Comparison of ENCODE assay signal across 13 mouse cellular contexts in genomic region chr11:95516491-95516911, GRCm38 (mm10). TPM values are rescaled to one million over a fixed set of nuclear protein-coding genes. Genes with fewer than 3 reads are reported as not detected.
DNase-seq lines count a peak whose midpoint lies in the region; ATAC-seq and TF ChIP-seq lines count a peak whose summit lies in the region.
"Had no signal": no experiment of that assay in that cellular context is flagged by ENCODE, and none has a peak within 500 bp of the region (broad histone marks: within the 10 kb centered on the region; RNA-seq: fewer than 3 reads in every experiment).

No protein-coding gene starts in this region.

- H3K4me3 ChIP-seq in kidney, postnatal 0 days (replicated peaks; ENCODE audit: low read depth, low read length): no peak overlapping the region
- H3K4me3 ChIP-seq in kidney, embryonic 15.5 days (replicated peaks): no peak overlapping the region
- H3K4me3 ChIP-seq in embryonic facial prominence, embryonic 12.5 days: no peak overlapping the region
- H3K4me3 ChIP-seq in limb, embryonic 14.5 days (replicated peaks; ENCODE audit: low read length): no peak overlapping the region
- no peak overlapping the region for H3K4me3 ChIP-seq in intestine, embryonic 16.5 days (ENCODE audit: low read length)
- H3K4me3 ChIP-seq: stomach, embryonic 15.5 days had no signal

- H3K4me1 ChIP-seq in kidney, postnatal 0 days (replicated peaks; ENCODE audit: insufficient read depth, low read length): peaks cover 4% of the 10 kb centered on the region; the same call in 1 of the 2 replicates
- H3K4me1 ChIP-seq in kidney, embryonic 15.5 days: peaks cover 65% of the 10 kb centered on the region
- peaks cover 43% of the 10 kb centered on the region for H3K4me1 ChIP-seq in embryonic facial prominence, embryonic 12.5 days
- H3K4me1 ChIP-seq in limb, embryonic 14.5 days (ENCODE audit: control insufficient read depth, insufficient read depth, low read length): peaks cover 19% of the 10 kb centered on the region
- H3K4me1 ChIP-seq in intestine, embryonic 16.5 days (ENCODE audit: control insufficient read depth, insufficient read depth, low read length): peaks cover 36% of the 10 kb centered on the region

- no peaks in the 10 kb centered on the region for H3K36me3 ChIP-seq in kidney, postnatal 0 days (ENCODE audit: insufficient read depth, low read length)
- H3K36me3 ChIP-seq in kidney, embryonic 15.5 days: no peaks in the 10 kb centered on the region
- no peaks in the 10 kb centered on the region for H3K36me3 ChIP-seq in embryonic facial prominence, embryonic 12.5 days
- no peaks in the 10 kb centered on the region for H3K36me3 ChIP-seq in limb, embryonic 14.5 days (ENCODE audit: control insufficient read depth, insufficient read depth, low read length)
- H3K36me3 ChIP-seq in intestine, embryonic 16.5 days (ENCODE audit: control insufficient read depth, insufficient read depth, low read length): no peaks in the 10 kb centered on the region
- H3K36me3 ChIP-seq: stomach, embryonic 15.5 days had no signal

- no peak for TF ChIP-seq POLR2A in limb, embryonic 14.5 days (IDR thresholded peaks at IDR 0.05; ENCODE audit: borderline replicate concordance, extremely low read depth, insufficient read depth, insufficient read length)

- H3K4me2 ChIP-seq in kidney, postnatal 0 days (ENCODE audit: low read length): no peak overlapping the region
- H3K4me2 ChIP-seq in kidney, embryonic 15.5 days: no peak overlapping the region
- H3K4me2 ChIP-seq in embryonic facial prominence, embryonic 12.5 days (replicated peaks): 0 out of 2 replicates have a peak overlapping the region, but pooled peaks have one; percentile 5
- H3K4me2 ChIP-seq in limb, embryonic 14.5 days (replicated peaks; ENCODE audit: low read depth, low read length, severe bottlenecking): 0 out of 2 replicates have a peak overlapping the region, but pooled peaks have one; percentile 7
- H3K4me2 ChIP-seq in intestine, embryonic 16.5 days (ENCODE audit: low read depth, low read length): no peak overlapping the region
- H3K4me2 ChIP-seq: stomach, embryonic 15.5 days had no signal

- no peak overlapping the region for H3K27ac ChIP-seq in kidney, postnatal 0 days
- H3K27ac ChIP-seq in kidney, embryonic 15.5 days: no peak overlapping the region
- H3K27ac ChIP-seq in embryonic facial prominence, embryonic 12.5 days: 0 out of 2 replicates have a peak overlapping the region, but pooled peaks have one; percentile 26
- no peak overlapping the region for H3K27ac ChIP-seq in limb, embryonic 14.5 days (replicated peaks; ENCODE audit: low read depth, low read length)
- H3K27ac ChIP-seq in intestine, embryonic 16.5 days (ENCODE audit: low read length): no peak overlapping the region
- H3K27ac ChIP-seq: stomach, embryonic 15.5 days had no signal

- 7% methylated on average over 5 of the region's 5 CpGs for WGBS in kidney, postnatal 0 days
- WGBS in kidney, embryonic 15.5 days: 2% methylated on average over 5 of the region's 5 CpGs
- 2% methylated on average over 5 of the region's 5 CpGs for WGBS in embryonic facial prominence, embryonic 12.5 days
- WGBS in limb, embryonic 14.5 days: 5% methylated on average over 5 of the region's 5 CpGs
- WGBS in intestine, embryonic 16.5 days: 12% methylated on average over 5 of the region's 5 CpGs

- H3K27me3 ChIP-seq in kidney, postnatal 0 days (ENCODE audit: insufficient read depth, low read length): peaks cover 28% of the 10 kb centered on the region; the same call in 1 of the 2 replicates
- H3K27me3 ChIP-seq in kidney, embryonic 15.5 days: peaks cover 68% of the 10 kb centered on the region
- H3K27me3 ChIP-seq in embryonic facial prominence, embryonic 12.5 days: peaks cover 36% of the 10 kb centered on the region
- peaks cover 22% of the 10 kb centered on the region for H3K27me3 ChIP-seq in limb, embryonic 14.5 days (ENCODE audit: control insufficient read depth, insufficient read depth, low read length)
- H3K27me3 ChIP-seq in intestine, embryonic 16.5 days (replicated peaks; ENCODE audit: control insufficient read depth, insufficient read depth, low read length): peaks cover 41% of the 10 kb centered on the region

- H3K9ac ChIP-seq in kidney, postnatal 0 days (ENCODE audit: low read depth, low read length): no peak overlapping the region
- no peak overlapping the region for H3K9ac ChIP-seq in kidney, embryonic 15.5 days
- no peak overlapping the region for H3K9ac ChIP-seq in embryonic facial prominence, embryonic 12.5 days
- no peak overlapping the region for H3K9ac ChIP-seq in limb, embryonic 14.5 days (ENCODE audit: low read depth, low read length, severe bottlenecking)
- H3K9ac ChIP-seq in intestine, embryonic 16.5 days (ENCODE audit: low read depth, low read length): no peak overlapping the region
- H3K9ac ChIP-seq: stomach, embryonic 15.5 days had no signal

- ATAC-seq in kidney, postnatal 0 days (replicated peaks; ENCODE audit: low FRiP score, low read depth): no peak
- no peak for ATAC-seq in kidney, embryonic 15.5 days (replicated peaks; ENCODE audit: low FRiP score)
- ATAC-seq in embryonic facial prominence, embryonic 12.5 days (ENCODE audit: insufficient number of reproducible peaks, insufficient read depth, low FRiP score, low TSS enrichment): no peak
- ATAC-seq in limb, embryonic 14.5 days (ENCODE audit: low FRiP score, low read depth): no peak
- ATAC-seq in intestine, embryonic 16.5 days: no peak

- intact Hi-C loops in left cerebral cortex, postnatal 4 days (cut with DNase I): no loop called here

- H3K9me3 ChIP-seq in kidney, postnatal 0 days (replicated peaks; ENCODE audit: low read length): no peaks in the 10 kb centered on the region
- H3K9me3 ChIP-seq in kidney, embryonic 15.5 days (replicated peaks): no peaks in the 10 kb centered on the region
- no peaks in the 10 kb centered on the region for H3K9me3 ChIP-seq in embryonic facial prominence, embryonic 12.5 days
- no peaks in the 10 kb centered on the region for H3K9me3 ChIP-seq in limb, embryonic 14.5 days (ENCODE audit: control insufficient read depth, low read length)
- H3K9me3 ChIP-seq in intestine, embryonic 16.5 days (ENCODE audit: control insufficient read depth, low read length): no peaks in the 10 kb centered on the region
- H3K9me3 ChIP-seq: stomach, embryonic 15.5 days had no signal

- no peak for TF ChIP-seq CTCF in kidney, postnatal 0 days (IDR thresholded peaks at IDR 0.05; ENCODE audit: low read depth)

- DNase-seq in kidney, postnatal 0 days (ENCODE audit: low spot score): peak; percentile 45
- DNase-seq in R1 (ENCODE audit: low read depth, low spot score): peak; percentile 64
- no peak for DNase-seq in limb, embryonic 14.5 days (ENCODE audit: low spot score)
- no peak for DNase-seq in lung, postnatal 36 days
- no peak for DNase-seq in left cerebral cortex, postnatal 4 days
- DNase-seq: lung, adult 18-20 months; right cerebral cortex, adult 18-20 months had no signal

RNA-seq across cellular contexts. Expression of gene Nxph3, which starts 2.1 kb away (rescaled TPM):
- polyA plus RNA-seq in kidney, postnatal 0 days (2015; fragmentation: Nextera tagmentation; extraction: Ambion mirVana): 0.51 and 0.75 TPM in 2 replicates
- polyA plus RNA-seq in kidney, embryonic 15.5 days (2015; fragmentation: Nextera tagmentation; extraction: Ambion mirVana): 0.32 and 0.40 TPM in 2 replicates
- polyA plus RNA-seq in embryonic facial prominence, embryonic 12.5 days (2016; fragmentation: Nextera tagmentation; extraction: Ambion mirVana): 1.3 and 1.8 TPM in 2 replicates
- polyA plus RNA-seq in limb, embryonic 14.5 days (2012; rRNA removed): 1.9 and 2.4 TPM in 2 replicates
- 0.82 and 0.91 TPM in 2 replicates for polyA plus RNA-seq in limb, embryonic 14.5 days (2014; fragmentation: Nextera tagmentation; extraction: Ambion mirVana)
- 10 to 100 TPM; 40.2 to 44.0 TPM for total RNA-seq in left cerebral cortex, postnatal 4 days (2021)
- polyA plus RNA-seq in intestine, embryonic 16.5 days (2015; fragmentation: Nextera tagmentation; extraction: Ambion mirVana): 0.32 and 0.37 TPM in 2 replicates
- total RNA-seq: common myeloid progenitor, adult 5-6 weeks; hematopoietic stem cell, adult 5-6 weeks had no signal

Comparison
In these comparisons a context has a peak if more than half of its experiments do, and no peak if none do; other contexts are left out.
1. DNase-seq: peak in kidney, postnatal 0 days (single experiment) and R1 (single experiment); none in limb, embryonic 14.5 days (single experiment), lung, postnatal 36 days (single experiment) and left cerebral cortex, postnatal 4 days (single experiment).
2. H3K4me2 ChIP-seq: peak in embryonic facial prominence, embryonic 12.5 days (single experiment) and limb, embryonic 14.5 days (single experiment); none in kidney, postnatal 0 days (single experiment), kidney, embryonic 15.5 days (single experiment) and intestine, embryonic 16.5 days (single experiment).